Mouse (Mus musculus) limb, embryonic 10.5 days (tissue): ENCODE results near the gene Map3k5. TPM values are rescaled to one million over a fixed set of nuclear protein-coding genes. Genes with fewer than 3 reads are reported as not detected.
A peak's percentile ranks its signal among the peaks of the same experiment; 100 is the strongest.

ENCODE experiments used
- DNase-seq: peaks from one replicate; pipeline ENCODE4 v3.0.0-alpha.2; 2017; ENCODE audit warnings: low spot score
- H3K27ac ChIP-seq: fragments of 300-500 bp; sonication (generic); 2 replicates; pipeline ENCODE4 v1.5.1; 2016; ENCODE audit warnings: mild to moderate bottlenecking
- H3K27me3 ChIP-seq: fragments of 300-500 bp; sonication (generic); 2 replicates; pipeline ENCODE4 v1.6.1; 2016; ENCODE audit warnings: low read depth, mild to moderate bottlenecking; ENCODE audit not compliant: poor library complexity, severe bottlenecking
- H3K36me3 ChIP-seq: fragments of 300-500 bp; sonication (generic); 2 replicates; pipeline ENCODE4 v1.6.1; 2016; ENCODE audit warnings: mild to moderate bottlenecking, moderate library complexity
- H3K4me1 ChIP-seq: fragments of 300-500 bp; sonication (generic); 2 replicates; pipeline ENCODE4 v1.6.1; 2016
- H3K4me3 ChIP-seq: fragments of 300-500 bp; sonication (generic); 2 replicates; pipeline ENCODE4 v1.5.1; 2016; ENCODE audit warnings: mild to moderate bottlenecking, moderate library complexity
- H3K9me3 ChIP-seq: fragments of 300-500 bp; sonication (generic); replicated peaks from 2 replicates; pipeline ENCODE4 v1.6.1; 2016; ENCODE audit warnings: mild to moderate bottlenecking
- WGBS: fragments of 180-500 bp; shearing (Covaris S2); methylation state at CpG from one replicate; pipeline ENCODE4 v1.1.7; 2016; 5-methylcytosine and 5-hydroxymethylcytosine counted together
- polyA plus RNA-seq: library from polyadenylated mRNA; unstranded; fragments of >200 nt; fragmentation: Nextera tagmentation; extraction: Ambion mirVana; gene quantifications from 2 replicates; pipeline ENCODE4 v1.2.1, GENCODE M21; 2016

Gene Map3k5
- polyA plus RNA-seq, 1 experiment from 2014 or later: 0.44 TPM

DNA sequence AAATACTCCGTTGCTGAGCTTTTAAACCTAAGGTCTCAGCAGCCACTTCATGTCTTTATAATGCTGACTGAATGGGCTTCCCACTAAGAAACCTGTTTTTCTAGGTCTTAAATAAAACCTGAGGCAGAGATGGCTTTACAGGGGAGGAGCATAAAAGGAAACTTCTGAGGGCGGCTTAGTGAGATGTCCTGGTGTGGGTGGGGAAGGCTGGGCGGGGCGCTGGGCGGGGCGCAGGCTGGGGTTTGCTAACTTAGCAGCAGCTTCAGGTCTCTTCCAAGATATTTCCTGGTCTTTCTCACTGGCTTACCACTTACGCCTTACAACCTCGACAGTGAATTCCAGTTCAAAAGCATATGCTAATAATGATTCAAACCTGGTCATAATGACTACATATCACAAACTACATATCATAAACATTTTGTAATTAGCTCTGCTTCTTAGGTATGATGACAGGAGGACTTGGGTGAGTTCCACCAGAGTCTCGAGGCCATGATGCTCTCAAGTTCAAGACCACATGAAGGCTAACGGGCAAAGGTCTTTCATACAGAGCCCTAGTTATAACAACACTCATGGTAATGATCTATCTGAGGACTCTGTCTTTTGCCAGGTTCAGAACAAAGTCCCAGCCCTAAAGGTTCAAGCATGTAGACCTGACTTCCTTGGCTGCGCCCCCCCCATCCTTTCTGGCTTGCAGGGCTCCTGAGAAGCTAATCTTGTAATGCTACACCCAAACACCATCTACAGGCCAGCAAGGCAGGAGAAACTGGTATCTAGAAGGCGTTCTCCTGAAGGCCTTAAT lies 244.7 kb downstream of the Map3k5 start:
- WGBS: 32% methylated on average over 12 of the region's 12 CpGs
- DNase-seq: no peak
- Histone ChIP-seq H3K4me1 (peaks cover 36% of the 10 kb centered on the region), H3K9me3 (no peaks in the 10 kb centered on the region), H3K27me3 (no peaks in the 10 kb centered on the region), H3K36me3 (no peaks in the 10 kb centered on the region), H3K27ac (no peak overlapping the region), H3K4me3 (no peak overlapping the region)

DNA sequence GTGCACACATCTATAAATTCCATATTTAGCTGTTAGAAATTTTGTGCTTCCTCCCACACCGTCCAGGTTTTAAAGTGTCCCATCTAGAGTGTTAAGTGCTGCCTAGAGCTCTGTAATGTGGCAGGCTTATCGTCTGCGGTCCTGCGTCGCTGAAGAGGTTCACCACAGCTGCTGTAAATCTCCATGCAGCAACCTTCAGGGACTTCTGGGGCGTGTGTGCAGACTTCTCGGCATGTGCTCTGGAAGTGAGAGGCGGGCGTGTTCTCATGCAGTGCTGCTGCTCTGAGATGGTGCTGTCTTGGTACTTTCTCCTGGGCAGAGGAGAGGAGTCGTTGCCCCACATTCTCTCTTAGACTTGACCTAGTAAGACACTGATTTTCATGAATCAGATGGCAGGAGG lies 246.9 kb downstream of the Map3k5 start:
- 33% methylated on average over 10 of the region's 10 CpGs for WGBS
- Histone ChIP-seq H3K27me3 (no peaks in the 10 kb centered on the region), H3K4me1 (peaks cover 41% of the 10 kb centered on the region), H3K4me3 (no peak overlapping the region), H3K9me3 (no peaks in the 10 kb centered on the region), H3K36me3 (no peaks in the 10 kb centered on the region), H3K27ac (peak overlapping the region; percentile 66; the same call in 1 of the 2 replicates)
- no peak for DNase-seq

DNA sequence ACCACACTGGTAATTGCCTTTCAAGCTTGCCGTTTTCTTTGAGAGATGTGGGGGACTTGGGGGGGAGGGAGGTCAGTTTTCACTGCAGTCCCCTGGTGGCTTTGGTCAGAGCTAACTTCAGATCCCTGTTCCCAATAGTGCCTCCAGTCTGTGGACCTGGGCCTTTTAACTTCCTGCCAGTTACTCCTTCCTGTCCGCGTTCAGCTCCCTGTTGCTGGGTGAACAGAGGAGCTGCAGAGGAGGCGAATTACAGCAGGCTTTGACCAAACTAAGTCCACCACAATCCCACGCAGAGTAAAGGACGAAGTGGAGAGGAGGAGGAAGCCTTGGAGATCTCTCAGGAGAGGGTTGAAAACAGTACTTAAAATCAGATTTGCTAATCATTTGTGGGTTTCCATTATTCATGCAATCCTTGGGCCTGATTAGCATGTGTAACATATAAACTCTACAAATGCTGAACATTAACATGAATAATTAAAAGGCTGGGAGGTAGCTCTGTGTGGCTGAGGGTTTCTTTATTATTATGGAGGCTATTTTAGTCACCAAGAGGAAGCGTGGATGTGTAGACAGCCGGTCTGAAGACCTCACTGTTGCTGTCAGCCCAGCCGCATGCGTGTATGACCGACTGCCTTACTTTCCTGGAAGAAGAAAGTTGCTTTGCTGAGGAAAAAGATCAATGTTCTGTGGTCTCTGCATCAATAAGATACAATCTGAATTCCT lies 247.6 kb downstream of the Map3k5 start:
- Histone ChIP-seq H3K36me3 (no peaks in the 10 kb centered on the region), H3K9me3 (no peaks in the 10 kb centered on the region), H3K4me3 (no peak overlapping the region), H3K4me1 (peaks cover 44% of the 10 kb centered on the region), H3K27ac (peak overlapping the region; percentile 66; the same call in 1 of the 2 replicates), H3K27me3 (no peaks in the 10 kb centered on the region)
- DNase-seq: no peak
- 55% methylated on average over 11 of the region's 11 CpGs for WGBS

DNA sequence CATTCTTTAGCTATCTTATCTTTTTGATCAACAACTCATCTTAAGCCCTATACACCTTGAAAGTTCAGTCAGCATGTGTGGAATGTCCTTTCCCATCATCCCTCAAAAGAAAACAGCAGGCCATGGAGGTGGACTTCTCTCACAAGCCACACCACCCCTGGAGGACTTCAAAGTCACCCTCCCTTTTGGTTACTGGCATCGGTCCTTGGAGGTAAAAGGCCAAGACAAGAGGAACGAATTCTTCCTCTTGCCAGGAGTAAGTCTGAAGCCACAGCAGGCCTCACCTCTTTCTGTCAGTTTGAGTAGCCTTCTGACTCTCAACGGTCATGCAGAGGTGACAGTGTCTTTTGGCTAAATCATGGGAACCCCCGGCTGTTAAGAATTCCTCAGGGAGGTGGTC lies 250.1 kb downstream of the Map3k5 start:
- WGBS: 79% methylated on average over 4 of the region's 4 CpGs
- DNase-seq: no peak
- Histone ChIP-seq H3K27me3 (no peaks in the 10 kb centered on the region), H3K4me3 (no peak overlapping the region), H3K4me1 (peaks cover 41% of the 10 kb centered on the region), H3K27ac (no peak overlapping the region), H3K36me3 (no peaks in the 10 kb centered on the region), H3K9me3 (no peaks in the 10 kb centered on the region)

DNA sequence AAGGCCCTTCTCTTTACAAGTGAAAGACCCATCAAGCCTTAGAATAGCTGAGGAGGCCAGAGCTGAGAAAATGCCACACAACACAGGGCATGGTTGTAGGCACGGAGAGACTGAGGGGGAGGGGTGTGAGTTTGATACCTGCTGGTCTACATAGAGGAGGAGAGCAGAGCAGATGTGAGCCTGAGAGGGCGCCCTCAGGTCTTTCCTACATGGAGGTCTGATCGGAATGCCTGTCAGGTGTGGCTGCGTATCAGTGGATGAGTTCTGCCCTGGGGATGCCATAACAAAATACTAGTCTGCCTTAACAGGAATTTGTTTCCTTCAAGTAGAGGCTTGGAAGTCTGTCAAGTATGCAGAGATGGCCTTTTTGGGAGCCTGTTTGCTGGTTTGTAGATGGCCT lies 251.0 kb downstream of the Map3k5 start:
- Histone ChIP-seq H3K4me1 (peaks cover 41% of the 10 kb centered on the region), H3K27me3 (no peaks in the 10 kb centered on the region), H3K27ac (no peak overlapping the region), H3K9me3 (no peaks in the 10 kb centered on the region), H3K36me3 (no peaks in the 10 kb centered on the region), H3K4me3 (no peak overlapping the region)
- no peak for DNase-seq
- WGBS: 83% methylated on average over 4 of the region's 4 CpGs

DNA sequence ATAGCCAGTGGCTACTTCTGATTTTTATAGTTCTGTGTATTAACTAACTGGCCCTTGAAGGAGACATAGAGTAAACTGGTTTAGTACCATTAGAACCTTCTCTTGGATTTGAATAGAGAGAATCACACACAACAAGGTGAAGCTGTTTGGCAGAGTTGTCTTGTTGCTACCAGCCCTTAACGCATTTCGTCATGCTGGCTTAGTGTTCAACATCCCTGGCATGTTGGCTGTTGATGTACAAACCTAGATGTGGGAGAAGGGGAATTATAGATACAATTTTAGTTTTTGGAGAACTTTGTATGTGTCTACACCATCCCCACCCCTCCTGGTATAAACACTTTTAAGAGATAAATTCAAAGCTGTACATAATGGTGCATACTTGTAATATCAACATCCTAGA lies 251.5 kb downstream of the Map3k5 start:
- peaks cover 38% of the 10 kb centered on the region for H3K4me1 ChIP-seq
- H3K9me3 ChIP-seq: no peaks in the 10 kb centered on the region
- no peaks in the 10 kb centered on the region for H3K27me3 ChIP-seq
- no peak overlapping the region for H3K4me3 ChIP-seq
- H3K27ac ChIP-seq: no peak overlapping the region
- DNase-seq: no peak
- no peaks in the 10 kb centered on the region for H3K36me3 ChIP-seq
- WGBS: 95% methylated on average over 2 of the region's 2 CpGs

DNA sequence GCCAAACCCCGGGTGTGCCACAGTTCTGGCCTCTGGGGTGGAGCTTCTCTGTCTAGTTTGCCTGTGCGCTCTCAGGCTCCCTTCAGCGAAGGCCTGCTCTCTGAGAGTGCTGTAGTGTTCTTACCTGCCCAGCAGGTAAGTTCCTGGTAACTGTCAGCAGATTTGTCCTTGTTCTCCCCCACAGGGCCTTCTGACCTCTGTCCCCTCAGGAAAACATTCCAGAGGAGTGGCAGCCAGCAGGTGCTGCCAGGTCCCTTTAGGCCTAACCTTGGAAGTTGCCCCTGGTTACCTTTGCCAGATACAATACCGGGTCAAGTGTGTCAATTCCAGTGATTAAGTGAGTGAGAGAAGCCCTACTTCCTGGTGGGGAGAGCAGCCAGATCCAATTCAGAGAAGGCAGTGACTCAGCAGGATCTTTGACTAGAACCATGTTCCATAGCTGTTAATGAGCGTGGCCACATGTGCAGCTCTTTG lies 252.6 kb downstream of the Map3k5 start:
- 73% methylated on average over 5 of the region's 5 CpGs for WGBS
- H3K36me3 ChIP-seq: no peaks in the 10 kb centered on the region
- no peak overlapping the region for H3K4me3 ChIP-seq
- H3K4me1 ChIP-seq: peaks cover 28% of the 10 kb centered on the region
- H3K27ac ChIP-seq: no peak overlapping the region
- H3K9me3 ChIP-seq: no peaks in the 10 kb centered on the region
- H3K27me3 ChIP-seq: no peaks in the 10 kb centered on the region
- no peak for DNase-seq

DNA sequence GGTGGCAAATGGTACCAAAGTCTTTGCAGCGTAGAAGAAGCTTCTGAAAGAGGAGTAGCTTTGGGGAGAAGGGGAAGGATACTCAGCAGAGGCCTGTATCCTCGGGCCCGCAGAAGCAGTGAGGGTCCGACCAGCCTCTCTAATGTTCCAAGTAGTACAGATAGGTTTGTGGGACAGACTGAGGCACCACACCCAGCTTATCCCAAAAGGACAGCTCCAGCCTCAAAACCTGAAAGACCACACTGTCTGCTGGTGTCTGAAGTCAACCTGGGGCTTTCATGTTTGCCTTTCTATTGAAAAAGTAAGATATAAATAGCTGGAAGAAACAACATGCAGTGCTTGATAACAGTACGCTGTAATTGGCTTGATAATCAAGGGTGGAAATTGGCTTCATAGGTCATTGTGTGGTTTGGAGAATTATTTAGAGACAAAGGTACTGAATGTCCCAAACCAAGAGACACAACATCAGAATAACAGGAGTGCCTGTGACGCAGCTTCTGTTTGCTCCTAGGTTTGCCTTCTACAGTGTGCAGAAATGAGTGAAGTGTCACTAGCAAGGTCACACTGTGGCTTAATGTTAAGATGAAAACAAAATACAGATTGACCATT lies 256.0 kb downstream of the Map3k5 start:
- Histone ChIP-seq H3K27me3 (no peaks in the 10 kb centered on the region), H3K4me3 (no peak overlapping the region), H3K27ac (no peak overlapping the region), H3K9me3 (no peaks in the 10 kb centered on the region), H3K36me3 (no peaks in the 10 kb centered on the region), H3K4me1 (peaks cover 16% of the 10 kb centered on the region)
- DNase-seq: no peak
- WGBS: 90% methylated on average over 6 of the region's 6 CpGs

Other genes starting within 250 kb of the Map3k5 start
- gene Il20ra, start 221.9 kb upstream of the Map3k5 start, polyA plus RNA-seq: 0.06 and 0.20 TPM in 2 replicates
- gene Slc35d3, start 83.0 kb upstream of the Map3k5 start, polyA plus RNA-seq: 1.1 and 1.4 TPM in 2 replicates
- 19.1 and 19.3 TPM in 2 replicates for gene Pex7, start 26.8 kb upstream of the Map3k5 start, polyA plus RNA-seq
- gene Map7, start 214.0 kb downstream of the Map3k5 start, polyA plus RNA-seq: 1.4 and 3.3 TPM in 2 replicates